Mouse (Mus musculus): ENCODE results near the gene Gm9268. TPM values are rescaled to one million over a fixed set of nuclear protein-coding genes. Genes with fewer than 3 reads are reported as not detected.
"Not testable (repeated sequence)": the region's sequence is repeated elsewhere in the genome, so short reads cannot be mapped to it uniquely, and the experiment has no call there.

The Gm9268 gene
- total RNA-seq (2014; fragmentation: Nextera tagmentation) (not detected in 2 replicates), total RNA-seq (2017) (not detected in 2 replicates)

DNA sequence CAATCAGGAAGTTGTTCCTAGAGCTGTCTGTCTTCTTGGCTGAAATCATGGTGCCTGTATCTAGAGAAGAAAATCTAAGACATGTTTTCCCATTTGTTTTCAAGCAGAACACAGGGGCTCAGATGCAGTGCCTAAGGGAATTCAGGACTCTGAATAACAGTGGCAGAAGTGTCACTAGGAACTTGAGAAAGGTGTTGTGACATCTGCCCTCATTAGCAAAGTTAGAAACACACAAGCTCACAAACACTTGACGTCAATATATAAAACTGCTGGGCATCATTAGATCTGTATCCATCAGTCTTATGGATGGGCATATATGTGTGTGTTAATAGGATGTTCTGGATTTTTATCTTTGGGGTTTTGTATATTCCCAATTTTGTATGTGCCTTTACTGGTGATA lies at the start of gene Gm9268:
TSS of gene Gm9268 (plus strand) at position 301 of the 400 bp plus-strand sequence.
- not testable (repeated sequence) for ATAC-seq (replicated peaks; ENCODE audit: poor library complexity, severe bottlenecking)

DNA sequence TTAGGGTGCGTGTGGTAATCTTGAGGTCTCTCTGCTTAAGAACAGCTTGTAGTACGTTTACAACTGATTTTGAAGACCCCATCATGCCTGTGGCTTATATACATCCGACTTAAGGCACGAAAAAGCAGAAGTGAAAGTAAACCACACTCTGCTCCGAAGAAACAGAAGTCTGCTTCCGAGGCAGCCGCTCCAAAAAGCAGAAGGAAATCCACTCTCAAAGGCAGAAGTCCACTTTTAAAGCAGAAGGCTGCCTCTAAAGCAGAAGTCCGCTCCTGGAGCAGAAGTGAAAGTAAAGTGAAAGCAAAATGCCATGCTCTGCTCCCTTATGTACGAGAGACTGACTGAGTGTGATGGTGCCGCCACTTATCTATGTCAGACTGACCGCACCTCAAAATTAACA lies 38.5 kb upstream of the Gm9268 start:
- ATAC-seq (replicated peaks; ENCODE audit: poor library complexity, severe bottlenecking): peak; percentile 99

DNA sequence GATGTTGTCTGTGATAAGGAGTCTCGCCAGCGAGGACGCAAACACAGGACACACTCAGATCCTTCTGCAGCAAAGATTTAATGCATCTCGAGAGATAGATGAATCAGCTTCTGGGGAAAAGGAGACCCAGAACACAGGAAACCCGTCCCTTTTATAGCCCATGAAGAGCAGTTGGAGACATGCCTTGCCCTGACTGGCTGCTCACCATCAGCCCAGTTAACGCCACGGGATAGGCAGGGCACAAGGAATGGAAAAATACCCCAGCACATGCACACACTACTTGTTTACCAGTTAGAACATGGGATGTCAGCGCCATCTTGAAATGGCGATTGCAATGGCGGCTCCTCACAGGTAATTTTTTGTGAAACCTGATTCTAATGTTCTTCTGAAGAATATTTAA lies 37.8 kb upstream of the Gm9268 start:
- no peak for ATAC-seq (replicated peaks; ENCODE audit: poor library complexity, severe bottlenecking)

DNA sequence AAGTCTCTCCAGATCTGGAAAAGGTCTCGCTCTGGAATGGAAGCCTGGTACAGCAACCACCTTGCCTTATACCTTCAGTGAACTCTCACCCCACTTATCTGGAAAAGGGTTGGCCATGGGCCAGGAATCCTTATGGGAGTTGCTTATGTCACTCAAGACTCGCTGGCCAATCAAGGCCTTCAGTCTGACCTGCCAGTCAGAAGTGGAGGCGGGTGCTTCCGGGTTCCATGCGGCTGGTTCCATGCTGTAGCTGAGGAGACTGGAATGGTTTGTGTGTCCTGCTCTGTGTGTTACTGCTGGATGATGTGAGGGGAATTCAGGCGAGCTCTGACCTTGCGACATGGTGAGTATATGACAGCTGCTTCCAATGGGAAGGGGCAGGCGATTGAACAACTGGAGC lies 59.3 kb downstream of the Gm9268 start:
- no peak for ATAC-seq (replicated peaks; ENCODE audit: poor library complexity, severe bottlenecking)

Other genes with a start within 250 kb of the Gm9268 start
- gene Vmn2r62, start 225.2 kb upstream of the Gm9268 start, total RNA-seq (2014; fragmentation: Nextera tagmentation): not detected in 2 replicates
- gene Vmn2r62, start 225.2 kb upstream of the Gm9268 start, total RNA-seq (2017): not detected in 2 replicates
- gene Gm2381, start 151.5 kb upstream of the Gm9268 start, total RNA-seq (2014; fragmentation: Nextera tagmentation): not detected in 2 replicates
- gene Gm2381, start 151.5 kb upstream of the Gm9268 start, total RNA-seq (2017): not detected in 2 replicates
- gene Vmn2r63, start 84.9 kb upstream of the Gm9268 start, total RNA-seq (2014; fragmentation: Nextera tagmentation): not detected in 2 replicates
- not detected in 2 replicates for gene Vmn2r63, start 84.9 kb upstream of the Gm9268 start, total RNA-seq (2017)
- gene Zfp936, start 95.5 kb downstream of the Gm9268 start, total RNA-seq (2014; fragmentation: Nextera tagmentation): not detected in 2 replicates
- not detected in 2 replicates for gene Zfp936, start 95.5 kb downstream of the Gm9268 start, total RNA-seq (2017)

All from granulocyte monocyte progenitor cell, adult 5-6 weeks (primary cell).